Mouse (Mus musculus) embryonic facial prominence, embryonic 11.5 days (tissue): ENCODE measurements around the gene Gjb4. TPM values are rescaled to one million over a fixed set of nuclear protein-coding genes. Genes with fewer than 3 reads are reported as not detected.

Experiments
- ATAC-seq: fragments of 200-750 bp; cut with Nextera tagmentation; replicated peaks from 2 replicates; pipeline ENCODE4 v1.8.0; 2017; ENCODE audit warnings: low read depth; ENCODE audit not compliant: insufficient number of reproducible peaks, low FRiP score, low TSS enrichment
- DNase-seq: peaks from one replicate; pipeline ENCODE4 v3.0.0-alpha.2; 2015; ENCODE audit warnings: low spot score
- H3K27ac ChIP-seq: fragments of 300-500 bp; sonication (generic); replicated peaks from 2 replicates; pipeline ENCODE4 v1.5.1; 2014; ENCODE audit warnings: mild to moderate bottlenecking, low read depth, low read length, control low read depth
- H3K27me3 ChIP-seq: fragments of 300-500 bp; sonication (generic); 2 replicates; pipeline ENCODE4 v1.6.1; 2014; ENCODE audit warnings: mild to moderate bottlenecking, low read length, moderate library complexity, mixed read lengths; ENCODE audit not compliant: control insufficient read depth, insufficient read depth
- H3K36me3 ChIP-seq: fragments of 300-500 bp; sonication (generic); replicated peaks from 2 replicates; pipeline ENCODE4 v1.6.1; 2014; ENCODE audit warnings: low read depth, mild to moderate bottlenecking, low read length, moderate library complexity, mixed read lengths; ENCODE audit not compliant: control insufficient read depth, insufficient read depth
- H3K4me1 ChIP-seq: fragments of 300-500 bp; sonication (generic); 2 replicates; pipeline ENCODE4 v1.6.1; 2014; ENCODE audit warnings: low read length, mixed read lengths; ENCODE audit not compliant: control insufficient read depth, insufficient read depth
- H3K4me2 ChIP-seq: fragments of 300-500 bp; sonication (generic); 2 replicates; pipeline ENCODE4 v1.6.1; 2014; ENCODE audit warnings: low read depth, mild to moderate bottlenecking, control low read depth, low read length, moderate library complexity
- H3K4me3 ChIP-seq: fragments of 300-500 bp; sonication (generic); 2 replicates; pipeline ENCODE4 v1.5.1; 2014; ENCODE audit warnings: low read depth, low read length, control low read depth
- H3K9ac ChIP-seq: fragments of 300-500 bp; sonication (generic); replicated peaks from 2 replicates; pipeline ENCODE4 v1.6.1; 2014; ENCODE audit warnings: mild to moderate bottlenecking, control low read depth, low read length
- H3K9me3 ChIP-seq: fragments of 300-500 bp; sonication (generic); replicated peaks from 2 replicates; pipeline ENCODE4 v1.6.1; 2016; ENCODE audit warnings: mild to moderate bottlenecking, low read length, inconsistent platforms, mixed read lengths; ENCODE audit not compliant: control insufficient read depth
- WGBS: fragments of 180-500 bp; shearing (Covaris S2); extraction: QIAGEN DNeasy Blood & Tissue Kit; methylation state at CpG from one replicate; pipeline ENCODE4 v1.1.7; 2014; 5-methylcytosine and 5-hydroxymethylcytosine counted together
- polyA plus RNA-seq: library from polyadenylated mRNA; unstranded; fragments of >200 nt; fragmentation: Nextera tagmentation; extraction: Ambion mirVana; gene quantifications from 2 replicates; pipeline ENCODE4 v1.2.1, GENCODE M21; 2014

Gene Gjb4
- polyA plus RNA-seq, 1 experiment from 2014 or later, result 0.18 TPM

DNA sequence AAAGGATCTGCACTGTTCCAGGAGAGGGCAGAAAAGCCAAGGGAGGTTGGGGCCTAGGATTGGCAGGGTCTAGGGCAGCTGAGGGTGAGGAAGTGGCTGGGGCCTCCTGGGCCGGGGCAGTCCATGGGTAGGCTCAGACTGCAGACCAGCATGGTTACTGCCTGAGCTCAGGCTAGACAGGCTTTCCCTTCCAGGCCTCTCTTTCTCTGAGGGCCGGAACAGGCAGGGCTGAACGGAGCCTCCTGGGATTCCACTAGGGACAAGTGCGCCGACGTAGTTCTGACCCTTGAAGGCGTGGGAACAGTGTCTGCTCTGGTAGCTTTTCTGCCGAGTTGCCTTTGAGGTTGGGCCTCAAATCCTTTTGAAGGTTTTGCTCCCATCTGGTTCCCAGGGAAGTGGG lies 38.1 kb downstream of the Gjb4 start:
- H3K27ac ChIP-seq, result no peak overlapping the region
- no peaks in the 10 kb centered on the region for H3K4me1 ChIP-seq
- H3K4me2 ChIP-seq, result no peak overlapping the region
- peaks cover 8% of the 10 kb centered on the region; the same call in 1 of the 2 replicates for H3K27me3 ChIP-seq
- ATAC-seq (no peak), DNase-seq (no peak)
- H3K9me3 ChIP-seq, result no peaks in the 10 kb centered on the region
- H3K36me3 ChIP-seq, result no peaks in the 10 kb centered on the region
- H3K9ac ChIP-seq, result no peak overlapping the region
- 86% methylated on average over 8 of the region's 8 CpGs for WGBS
- no peak overlapping the region for H3K4me3 ChIP-seq

DNA sequence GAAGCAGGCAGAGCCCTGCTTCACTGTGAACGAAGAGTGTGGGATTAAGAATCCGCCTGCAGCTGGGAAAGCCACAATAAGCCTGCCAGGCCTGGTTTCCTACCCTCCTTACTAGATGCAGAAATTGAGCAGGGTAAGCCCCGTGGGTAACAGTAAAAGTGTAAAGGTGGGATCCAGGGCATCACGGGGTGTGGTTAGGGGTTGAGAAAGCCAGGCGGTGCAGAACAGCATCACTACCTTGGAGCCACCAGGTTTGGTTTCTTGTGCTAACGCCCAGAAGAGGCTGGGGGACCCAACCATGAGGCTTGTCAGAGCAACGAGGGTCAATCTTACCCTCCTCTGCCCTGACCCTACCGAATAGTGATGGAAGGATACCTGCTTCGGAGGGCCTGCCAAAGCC lies 39.3 kb downstream of the Gjb4 start:
- DNase-seq, result no peak
- Histone ChIP-seq H3K9me3 (no peaks in the 10 kb centered on the region), H3K4me3 (no peak overlapping the region), H3K27me3 (peaks cover 8% of the 10 kb centered on the region; the same call in 1 of the 2 replicates), H3K36me3 (no peaks in the 10 kb centered on the region), H3K27ac (no peak overlapping the region), H3K9ac (no peak overlapping the region), H3K4me1 (no peaks in the 10 kb centered on the region), H3K4me2 (no peak overlapping the region; the same call in 1 of the 2 replicates)
- WGBS, result 43% methylated on average over 9 of the region's 9 CpGs
- ATAC-seq, result no peak

DNA sequence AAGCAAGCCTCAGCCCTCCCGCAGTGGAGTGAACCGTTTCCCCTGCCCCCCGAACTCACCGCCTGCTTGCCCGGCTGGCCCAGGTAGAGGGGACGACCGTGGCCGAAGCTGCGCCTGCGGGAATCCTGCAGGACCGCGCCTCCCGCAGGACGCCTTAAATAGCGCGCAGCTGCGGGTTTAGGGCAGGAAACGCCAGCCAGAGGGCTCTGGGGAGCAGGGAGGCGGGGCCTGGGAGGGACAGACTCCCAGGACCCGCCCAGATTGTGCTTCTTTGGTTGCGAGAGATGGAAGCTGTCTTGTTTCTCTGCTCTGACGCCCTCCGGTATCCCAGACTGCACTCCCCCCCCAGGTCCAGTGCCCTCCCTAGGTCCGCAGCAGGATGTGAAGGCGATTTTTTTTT lies 40.0 kb downstream of the Gjb4 start, which contains the start of gene Gja4:
TSS of gene Gja4 (minus strand) at position 179 of the 400 bp plus-strand sequence.
- no peaks in the 10 kb centered on the region for H3K9me3 ChIP-seq
- 1% methylated on average over 25 of the region's 25 CpGs for WGBS
- peak within 1 kb of the TSS; percentile 84 for H3K4me2 ChIP-seq
- H3K36me3 ChIP-seq, result no peaks in the 10 kb centered on the region
- H3K4me3 ChIP-seq, result peak within 1 kb of the TSS; percentile 45
- H3K27ac ChIP-seq, result no peak within 1 kb of the TSS
- peak within 1 kb of the TSS; percentile 58 for H3K9ac ChIP-seq
- ATAC-seq, result peak; percentile 42; the same call in 1 of the 2 replicates
- peak; percentile 84 for DNase-seq
- H3K4me1 ChIP-seq, result no peaks in the 10 kb centered on the region
- H3K27me3 ChIP-seq, result peaks cover 8% of the 10 kb centered on the region; the same call in 1 of the 2 replicates

DNA sequence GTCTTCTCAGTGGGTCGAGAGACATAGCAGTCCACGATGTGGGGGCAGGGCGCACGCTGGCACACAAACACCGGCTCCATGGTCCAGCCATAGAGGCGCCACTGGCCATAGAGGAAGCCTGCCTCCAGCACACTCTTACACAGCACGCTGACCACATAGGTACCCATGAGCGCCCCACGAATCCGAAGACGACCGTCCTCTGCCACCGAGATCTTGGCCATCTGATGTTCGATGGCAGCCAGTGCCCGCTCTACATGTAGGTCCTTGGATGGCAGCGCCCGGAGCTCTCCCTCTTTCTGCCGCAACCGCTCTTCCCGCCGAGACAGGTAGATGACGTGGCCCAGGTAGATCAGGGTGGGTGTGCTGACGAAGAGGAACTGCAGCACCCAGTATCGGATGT lies 41.5 kb downstream of the Gjb4 start:
- Histone ChIP-seq H3K9ac (no peak overlapping the region), H3K4me1 (no peaks in the 10 kb centered on the region), H3K9me3 (no peaks in the 10 kb centered on the region), H3K4me2 (no peak overlapping the region), H3K4me3 (no peak overlapping the region), H3K36me3 (no peaks in the 10 kb centered on the region), H3K27me3 (peaks cover 8% of the 10 kb centered on the region; the same call in 1 of the 2 replicates), H3K27ac (no peak overlapping the region)
- ATAC-seq (no peak), DNase-seq (no peak)
- WGBS, result 63% methylated on average over 24 of the region's 24 CpGs

DNA sequence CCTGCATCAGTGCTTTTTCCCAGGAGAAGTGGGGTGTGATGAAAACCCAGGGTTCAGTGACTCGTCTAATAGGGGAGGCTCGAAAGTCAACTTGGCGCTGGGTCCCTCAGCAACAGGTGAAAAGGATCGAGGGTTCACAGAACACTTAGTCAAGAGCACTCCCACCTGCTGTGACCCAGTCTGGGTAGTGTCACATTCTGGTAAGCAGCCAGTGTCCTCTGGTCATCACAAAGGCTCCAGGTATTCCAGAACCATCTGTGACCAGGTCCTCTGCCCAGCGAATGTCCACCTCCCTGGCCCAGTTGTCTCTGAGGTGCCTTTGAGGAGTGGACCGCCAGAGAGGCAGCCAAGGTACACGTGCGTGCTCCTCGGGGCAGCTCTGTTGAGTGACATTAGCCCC lies 42.3 kb downstream of the Gjb4 start:
- Histone ChIP-seq H3K4me2 (no peak overlapping the region), H3K27ac (no peak overlapping the region), H3K36me3 (no peaks in the 10 kb centered on the region), H3K27me3 (peaks cover 8% of the 10 kb centered on the region; the same call in 1 of the 2 replicates), H3K4me3 (no peak overlapping the region), H3K9ac (no peak overlapping the region), H3K9me3 (no peaks in the 10 kb centered on the region), H3K4me1 (no peaks in the 10 kb centered on the region)
- no peak for ATAC-seq
- no peak for DNase-seq
- WGBS, result 56% methylated on average over 9 of the region's 9 CpGs

DNA sequence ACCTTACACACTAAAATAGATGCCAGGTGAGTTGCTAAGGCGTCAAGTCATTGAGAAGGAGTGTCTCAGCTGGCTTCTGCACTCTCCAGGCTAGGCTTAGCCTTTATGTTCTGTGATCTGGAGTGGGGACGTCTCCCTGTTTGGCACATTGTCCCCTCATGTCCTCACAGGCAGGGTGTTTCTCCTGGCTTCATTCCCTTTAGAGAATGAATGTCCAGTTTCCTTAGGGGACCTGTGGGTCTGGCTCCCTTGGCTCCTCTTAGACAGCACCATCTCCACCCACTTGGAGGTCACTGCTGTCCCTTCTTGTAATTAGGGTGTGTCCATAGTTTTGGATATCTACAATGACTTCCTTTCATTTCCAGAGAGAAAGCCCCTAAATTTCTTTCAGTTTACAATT lies 47.0 kb downstream of the Gjb4 start:
- H3K4me1 ChIP-seq, result no peaks in the 10 kb centered on the region
- H3K36me3 ChIP-seq, result no peaks in the 10 kb centered on the region

DNA sequence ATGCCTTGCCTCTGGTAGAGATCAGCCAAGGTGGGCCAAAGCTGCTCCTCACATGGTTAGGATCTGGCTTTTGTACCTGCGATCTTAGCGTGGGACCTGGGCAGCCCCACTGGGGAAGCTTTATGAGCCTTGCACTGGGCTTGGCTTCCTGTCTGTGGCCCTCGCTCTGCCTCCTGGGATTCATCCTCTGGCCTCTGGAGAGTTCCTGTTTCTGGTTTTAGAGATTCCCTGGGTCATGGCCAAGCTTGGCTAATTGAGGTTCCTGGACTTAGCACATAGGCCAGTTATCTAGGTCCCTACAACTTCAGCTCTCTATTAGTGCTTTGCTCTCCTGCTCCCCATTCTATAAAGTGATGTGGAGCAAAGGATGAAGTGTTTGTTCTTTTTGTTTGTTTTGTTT lies 50.1 kb downstream of the Gjb4 start:
- Histone ChIP-seq H3K9me3 (no peaks in the 10 kb centered on the region), H3K27me3 (no peaks in the 10 kb centered on the region), H3K4me2 (no peak overlapping the region), H3K4me1 (no peaks in the 10 kb centered on the region), H3K4me3 (no peak overlapping the region), H3K27ac (no peak overlapping the region), H3K36me3 (no peaks in the 10 kb centered on the region), H3K9ac (no peak overlapping the region)
- DNase-seq, result no peak
- no peak for ATAC-seq
- 84% methylated on average over 3 of the region's 3 CpGs for WGBS

More for the DNA sequence above, 47.0 kb downstream of the Gjb4 start:
- H3K9me3 ChIP-seq, result no peaks in the 10 kb centered on the region
- no peak overlapping the region for H3K4me3 ChIP-seq
- no peak overlapping the region for H3K9ac ChIP-seq
- 70% methylated on average over 2 of the region's 2 CpGs for WGBS
- no peaks in the 10 kb centered on the region for H3K27me3 ChIP-seq
- H3K4me2 ChIP-seq, result no peak overlapping the region
- ATAC-seq (no peak), DNase-seq (no peak)
- H3K27ac ChIP-seq, result no peak overlapping the region
